Mouse (Mus musculus) lung, postnatal 0 days (tissue): ENCODE data around the gene Ifngr1. TPM values are rescaled to one million over a fixed set of nuclear protein-coding genes. Genes with fewer than 3 reads are reported as not detected.

Experiments used
- ATAC-seq: fragments of 200-750 bp; cut with Nextera tagmentation; 2 replicates; pipeline ENCODE4 v1.8.0; 2017; ENCODE audit warnings: moderate library complexity
- DNase-seq: peaks from one replicate; pipeline ENCODE4 v3.0.0-alpha.2; 2016; ENCODE audit warnings: low spot score
- H3K27ac ChIP-seq: fragments of 300-500 bp; sonication (generic); 2 replicates; pipeline ENCODE4 v1.5.1; 2014; ENCODE audit warnings: antibody characterized with exemption, mild to moderate bottlenecking, low read length, mixed read lengths
- H3K27me3 ChIP-seq: fragments of 300-500 bp; sonication (generic); replicated peaks from 2 replicates; pipeline ENCODE4 v1.6.1; 2014; ENCODE audit warnings: low read length, mixed read lengths; ENCODE audit not compliant: insufficient read depth
- H3K36me3 ChIP-seq: fragments of 300-500 bp; sonication (generic); 2 replicates; pipeline ENCODE4 v1.6.1; 2014; ENCODE audit warnings: low read length, mixed read lengths; ENCODE audit not compliant: insufficient read depth
- H3K4me1 ChIP-seq: fragments of 300-500 bp; sonication (generic); 2 replicates; pipeline ENCODE4 v1.6.1; 2014; ENCODE audit warnings: antibody characterized with exemption, low read depth, low read length, mixed read lengths; ENCODE audit not compliant: insufficient read depth
- H3K4me2 ChIP-seq: fragments of 300-500 bp; sonication (generic); replicated peaks from 2 replicates; pipeline ENCODE4 v1.6.1; 2014; ENCODE audit warnings: low read depth, mild to moderate bottlenecking, low read length, moderate library complexity, mixed read lengths
- H3K4me3 ChIP-seq: fragments of 300-500 bp; sonication (generic); 2 replicates; pipeline ENCODE4 v1.5.1; 2014; ENCODE audit warnings: low read depth, low read length
- H3K9ac ChIP-seq: fragments of 300-500 bp; sonication (generic); replicated peaks from 2 replicates; pipeline ENCODE4 v1.6.1; 2014; ENCODE audit warnings: low read depth, mild to moderate bottlenecking
- H3K9me3 ChIP-seq: fragments of 300-500 bp; sonication (generic); 2 replicates; pipeline ENCODE4 v1.6.1; 2016; ENCODE audit warnings: low read length, mixed read lengths
- CTCF ChIP-seq: IDR thresholded peaks from 2 replicates; pipeline ENCODE4 v1.5.1; 2016; ENCODE audit warnings: antibody characterized with exemption, mild to moderate bottlenecking
- EP300 ChIP-seq: IDR thresholded peaks from 2 replicates; pipeline ENCODE4 v1.6.1; 2016; ENCODE audit warnings: antibody characterized with exemption, mild to moderate bottlenecking, control low read depth
- WGBS: fragments of 180-500 bp; shearing (Covaris S2); extraction: QIAGEN DNeasy Blood & Tissue Kit; methylation state at CpG from one replicate; pipeline ENCODE4 v1.1.7; 2014; 5-methylcytosine and 5-hydroxymethylcytosine counted together
- polyA plus RNA-seq: library from polyadenylated mRNA; unstranded; fragments of >200 nt; fragmentation: Nextera tagmentation; extraction: Ambion mirVana; gene quantifications from 2 replicates; pipeline ENCODE4 v1.2.1, GENCODE M21; 2015

Ifngr1 gene
- polyA plus RNA-seq, 1 experiment from 2014 or later, result 159 TPM

DNA sequence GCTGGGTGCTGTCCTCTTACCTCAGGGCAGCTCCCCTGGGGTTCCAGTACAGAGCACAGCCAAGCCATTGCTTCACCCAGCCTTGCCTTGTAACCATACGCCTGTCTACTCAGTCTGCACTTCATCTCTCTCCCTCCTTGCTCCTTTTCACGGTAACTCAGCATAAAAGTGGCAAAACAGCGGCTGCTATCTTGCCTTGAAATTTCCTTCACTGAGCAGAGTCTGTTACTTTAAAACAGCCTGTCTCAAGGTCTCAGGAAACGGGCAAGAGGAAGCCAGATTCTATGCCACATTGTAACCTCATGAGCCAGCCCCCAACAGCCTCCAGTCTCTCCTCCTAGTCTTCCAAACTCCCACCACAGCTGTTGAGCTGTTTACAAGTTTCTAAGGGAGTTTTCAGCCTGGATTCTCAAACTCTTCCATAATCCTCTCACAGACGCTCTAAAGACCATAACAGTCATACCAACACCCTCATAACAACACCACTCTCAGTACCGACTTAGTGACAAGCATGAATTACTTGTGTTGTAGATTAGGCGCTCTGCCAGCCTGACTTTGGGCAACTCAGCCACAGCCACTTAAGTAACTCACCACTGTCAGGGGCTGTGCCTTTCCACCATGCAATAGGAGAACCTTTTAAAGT is 21.5 kb downstream of the Ifngr1 start:
- peak; percentile 89 for DNase-seq
- WGBS, result 9% methylated on average over 7 of the region's 7 CpGs

DNA sequence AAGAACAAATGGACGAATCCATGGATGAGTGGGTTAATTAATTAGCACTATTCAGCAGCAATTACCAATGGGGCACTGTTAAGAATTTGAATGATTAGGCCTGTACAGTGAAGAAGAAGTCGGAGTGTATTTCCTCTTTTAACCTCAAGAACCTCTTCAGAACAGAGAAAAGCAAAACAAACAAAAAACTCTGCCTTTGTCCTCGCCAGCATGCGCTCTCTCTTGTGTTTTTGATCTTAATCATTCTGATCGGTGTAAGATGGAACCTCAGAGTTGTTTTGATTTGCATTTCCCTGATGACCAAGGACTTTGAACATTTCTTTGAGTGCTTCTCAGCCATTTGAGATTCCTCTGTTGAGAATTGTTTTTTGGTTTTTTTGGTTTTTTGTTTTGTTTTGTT is 28.0 kb downstream of the Ifngr1 start:
- H3K9ac ChIP-seq, result no peak overlapping the region
- DNase-seq, result no peak
- 49% methylated on average over 5 of the region's 5 CpGs for WGBS

More for the DNA sequence above, 21.5 kb downstream of the Ifngr1 start:
- Histone ChIP-seq H3K4me2 (0 out of 2 replicates have a peak overlapping the region, but pooled peaks have one; percentile 11), H3K4me3 (no peak overlapping the region), H3K9me3 (no peaks in the 10 kb centered on the region), H3K27ac (peak overlapping the region; percentile 85), H3K4me1 (peaks cover 19% of the 10 kb centered on the region), H3K36me3 (peaks cover 2% of the 10 kb centered on the region; the same call in 1 of the 2 replicates), H3K9ac (no peak overlapping the region), H3K27me3 (no peaks in the 10 kb centered on the region)
- peak; percentile 74 for ATAC-seq
- TF ChIP-seq EP300, result peak; percentile 71; the same call in 1 of the 2 replicates
- no peak for TF ChIP-seq CTCF

DNA sequence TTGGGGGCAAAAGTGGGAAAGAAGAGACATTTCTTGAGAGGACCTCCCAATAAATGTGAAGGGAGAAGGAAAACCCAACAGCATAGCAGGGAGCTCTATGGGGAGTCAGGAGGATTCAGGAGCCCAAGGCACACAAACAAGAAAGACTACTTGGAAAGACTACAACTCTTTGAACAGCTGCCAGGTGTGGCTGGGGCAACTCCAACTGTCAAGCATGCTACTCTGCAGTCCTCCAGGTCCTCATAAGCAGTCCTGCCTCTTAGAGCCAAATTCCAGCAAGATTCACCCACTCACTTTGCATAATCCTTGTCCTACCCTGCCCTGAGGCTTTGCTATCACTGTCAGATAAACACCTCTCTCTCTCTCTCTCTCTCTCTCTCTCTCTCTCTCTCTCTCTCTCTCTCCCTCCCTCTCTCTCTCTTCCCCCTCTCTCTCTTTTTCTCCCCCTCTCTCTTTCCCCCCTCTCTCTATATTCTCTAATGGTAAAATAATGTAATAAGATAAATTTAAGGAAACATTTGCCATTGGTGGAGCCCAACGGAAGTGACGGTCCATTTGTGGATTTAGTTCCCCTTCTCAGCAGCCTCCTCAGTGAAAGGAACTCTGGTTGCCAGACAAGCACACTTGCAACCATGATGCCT is 29.8 kb downstream of the Ifngr1 start, which contains the start of gene Il22ra2:
Il22ra2 (plus strand) TSS at position 591 of the 641 bp plus-strand sequence.
- peak; percentile 57 for DNase-seq
- Histone ChIP-seq H3K4me3 (no peak within 1 kb of the TSS), H3K4me1 (no peaks in the 10 kb centered on the region; the same call in 1 of the 2 replicates), H3K9me3 (no peaks in the 10 kb centered on the region), H3K9ac (no peak within 1 kb of the TSS), H3K27ac (no peak within 1 kb of the TSS), H3K27me3 (no peaks in the 10 kb centered on the region), H3K36me3 (no peaks in the 10 kb centered on the region), H3K4me2 (no peak within 1 kb of the TSS)
- peak; percentile 56 for ATAC-seq
- 93% methylated on average over 2 of the region's 2 CpGs for WGBS
- TF ChIP-seq EP300 (0 out of 2 replicates have a peak, but pooled peaks have one; percentile 20), CTCF (no peak)

More for the DNA sequence above, 28.0 kb downstream of the Ifngr1 start:
- Histone ChIP-seq H3K4me3 (no peak overlapping the region), H3K4me2 (no peak overlapping the region), H3K9me3 (no peaks in the 10 kb centered on the region), H3K36me3 (no peaks in the 10 kb centered on the region), H3K27ac (no peak overlapping the region), H3K4me1 (no peaks in the 10 kb centered on the region; the same call in 1 of the 2 replicates), H3K27me3 (no peaks in the 10 kb centered on the region)
- TF ChIP-seq CTCF, result no peak
- TF ChIP-seq EP300, result no peak
- ATAC-seq, result no peak

DNA sequence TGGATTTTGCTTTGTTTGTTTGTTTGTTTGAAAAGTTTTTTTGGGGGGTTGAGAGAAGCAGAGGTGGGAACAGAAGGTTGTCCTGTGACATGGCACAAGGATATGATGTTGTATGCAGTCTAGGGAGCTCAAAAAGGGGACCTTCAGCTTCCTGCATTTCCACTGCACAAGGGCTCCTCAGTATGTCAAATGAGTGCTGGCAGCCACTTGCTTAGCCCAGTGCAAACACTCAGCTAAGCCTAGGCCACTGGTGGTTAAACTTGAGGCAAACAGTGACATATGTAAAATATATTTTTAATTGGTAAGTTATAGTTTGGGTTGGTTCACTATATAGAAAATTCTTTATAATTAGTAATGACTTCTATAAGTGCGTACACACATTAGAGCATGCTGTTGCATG is 32.9 kb downstream of the Ifngr1 start:
- ATAC-seq (peak; percentile 56), DNase-seq (peak; percentile 71)
- Histone ChIP-seq H3K4me2 (no peak overlapping the region), H3K36me3 (no peaks in the 10 kb centered on the region), H3K27ac (no peak overlapping the region), H3K4me3 (no peak overlapping the region), H3K27me3 (no peaks in the 10 kb centered on the region), H3K4me1 (peaks cover 4% of the 10 kb centered on the region; the same call in 1 of the 2 replicates), H3K9me3 (no peaks in the 10 kb centered on the region), H3K9ac (no peak overlapping the region)
- 74% methylated on average over 1 of the region's 1 CpGs for WGBS
- TF ChIP-seq CTCF (no peak), EP300 (peak; percentile 31; the same call in 1 of the 2 replicates)

DNA sequence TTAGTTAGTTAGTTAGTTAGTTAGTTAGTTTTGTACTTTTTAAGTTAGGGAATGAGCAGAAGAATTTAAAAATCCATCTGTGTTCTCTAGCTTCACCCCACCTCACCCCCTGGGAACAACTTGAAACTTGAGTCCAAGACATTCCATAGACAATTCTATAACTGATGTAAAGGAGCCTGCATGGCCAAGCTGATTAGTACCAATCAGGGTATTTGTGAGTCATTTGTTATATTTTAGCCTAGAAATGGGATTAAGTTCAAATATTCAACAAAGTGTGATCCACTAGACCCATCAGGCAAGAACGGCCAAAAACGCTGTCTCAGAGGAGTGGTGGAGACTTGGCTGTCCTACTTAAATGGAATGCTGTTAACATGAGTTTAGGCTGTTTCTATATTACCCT is 35.6 kb downstream of the Ifngr1 start:
- ATAC-seq (peak; percentile 56; the same call in 1 of the 2 replicates), DNase-seq (peak; percentile 79)
- Histone ChIP-seq H3K9ac (no peak overlapping the region), H3K9me3 (no peaks in the 10 kb centered on the region), H3K27me3 (no peaks in the 10 kb centered on the region), H3K4me1 (peaks cover 4% of the 10 kb centered on the region; the same call in 1 of the 2 replicates), H3K27ac (peak overlapping the region; percentile 0; the same call in 1 of the 2 replicates), H3K4me2 (no peak overlapping the region), H3K36me3 (no peaks in the 10 kb centered on the region), H3K4me3 (no peak overlapping the region)
- WGBS, result 41% methylated on average over 2 of the region's 2 CpGs
- no peak for TF ChIP-seq CTCF
- no peak for TF ChIP-seq EP300

DNA sequence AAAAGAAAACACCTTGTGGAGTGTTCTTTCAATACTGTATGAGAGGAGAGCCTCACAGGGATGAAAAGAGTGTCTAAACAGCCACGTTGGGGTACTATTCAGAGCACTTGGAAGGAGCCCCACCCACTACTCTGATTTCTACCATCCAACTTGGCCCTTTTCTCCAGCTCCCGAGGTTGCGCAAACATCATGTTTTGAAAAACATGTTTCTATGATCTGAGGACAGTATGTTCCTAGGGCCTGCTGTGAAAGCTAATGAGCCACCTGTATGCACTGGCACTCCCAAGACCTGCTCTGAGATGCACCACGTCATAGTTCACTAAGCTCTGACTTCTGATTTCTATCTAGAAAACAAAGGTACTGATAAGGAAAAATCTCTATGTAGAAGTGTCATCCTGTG is 36.0 kb downstream of the Ifngr1 start:
- no peaks in the 10 kb centered on the region for H3K27me3 ChIP-seq
- WGBS, result 46% methylated on average over 4 of the region's 4 CpGs

More for the DNA sequence above, 36.0 kb downstream of the Ifngr1 start:
- TF ChIP-seq CTCF (no peak), EP300 (peak; percentile 99)
- DNase-seq (peak; percentile 93), ATAC-seq (peak; percentile 92)
- Histone ChIP-seq H3K9me3 (no peaks in the 10 kb centered on the region), H3K4me3 (no peak overlapping the region), H3K9ac (no peak overlapping the region), H3K4me1 (peaks cover 4% of the 10 kb centered on the region; the same call in 1 of the 2 replicates), H3K36me3 (no peaks in the 10 kb centered on the region), H3K4me2 (no peak overlapping the region), H3K27ac (peak overlapping the region; percentile 0; the same call in 1 of the 2 replicates)
